Mouse (Mus musculus): ENCODE measurements around the gene Arrdc3. TPM values are rescaled to one million over a fixed set of nuclear protein-coding genes. Genes with fewer than 3 reads are reported as not detected.
A peak's percentile ranks its signal among the peaks of the same experiment; 100 is the strongest.
"Not testable (repeated sequence)": the region's sequence is repeated elsewhere in the genome, so short reads cannot be mapped to it uniquely, and the experiment has no call there.

Arrdc3 gene
- total RNA-seq (2017): 37.4 and 44.1 TPM in 2 replicates

DNA sequence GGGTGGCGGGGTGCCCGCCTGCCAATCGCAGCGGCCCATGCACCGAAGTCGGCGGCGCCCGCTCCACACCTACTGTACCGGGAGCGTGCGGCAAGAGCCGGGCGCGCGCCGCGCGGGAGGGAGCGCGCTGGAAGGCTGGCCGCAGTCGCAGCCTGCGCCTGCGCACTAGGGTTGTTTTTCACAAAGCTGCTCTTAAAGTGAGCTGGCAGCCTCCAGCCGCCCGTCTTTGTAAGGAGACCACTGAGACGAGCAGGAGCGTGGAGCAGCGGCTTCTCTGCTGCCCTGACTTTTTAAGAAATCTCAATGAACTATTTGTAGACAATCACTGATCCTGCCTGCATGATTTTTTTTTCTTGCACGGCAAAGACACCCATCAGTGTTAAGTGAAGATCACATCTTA is at the start of gene Arrdc3:
Gene Arrdc3 (plus strand): TSS at position 195 of the 400 bp plus-strand sequence.
- ATAC-seq (replicated peaks; ENCODE audit: low read depth, poor library complexity, severe bottlenecking): peak; percentile 31

DNA sequence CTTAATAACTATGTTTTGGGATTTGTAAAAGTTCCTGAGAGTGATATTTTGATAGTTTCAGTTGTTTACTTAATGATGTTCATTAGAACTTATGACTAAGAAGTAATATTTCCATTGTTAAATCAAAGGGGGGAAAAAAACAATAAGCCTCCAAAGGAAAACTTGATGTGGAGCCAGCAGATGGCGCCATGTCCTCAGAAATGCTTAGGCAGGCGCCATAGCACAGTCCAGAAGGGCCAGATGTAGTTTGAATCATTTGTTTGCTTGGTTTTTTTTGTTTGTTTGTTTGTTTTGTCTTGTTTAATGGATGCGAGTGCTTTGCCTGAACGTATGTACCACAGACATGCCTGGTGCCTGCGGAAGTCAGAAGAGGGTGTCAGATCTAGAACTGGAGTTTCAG is 21.0 kb upstream of the Arrdc3 start:
- peak; percentile 84 for ATAC-seq (replicated peaks; ENCODE audit: low read depth, poor library complexity, severe bottlenecking)

DNA sequence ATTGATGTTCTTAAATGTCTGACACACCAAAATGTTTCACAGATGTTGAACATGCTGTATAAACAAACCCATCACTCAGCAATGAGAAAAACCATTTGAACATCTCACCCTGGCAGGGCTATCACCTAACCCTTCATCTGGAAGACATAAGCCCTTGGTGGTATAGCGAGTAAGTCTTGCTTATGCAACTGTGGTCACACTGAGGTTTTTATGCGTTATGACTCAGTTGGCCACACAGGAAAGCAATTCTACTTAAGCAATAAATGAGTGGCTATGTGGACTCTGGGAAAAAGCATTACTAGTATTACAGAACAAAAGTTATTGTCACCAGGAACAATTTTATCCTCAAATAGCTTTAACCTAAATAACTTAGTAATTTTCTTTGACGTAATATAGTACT is 19.0 kb upstream of the Arrdc3 start:
- ATAC-seq (replicated peaks; ENCODE audit: low read depth, poor library complexity, severe bottlenecking): peak; percentile 91

DNA sequence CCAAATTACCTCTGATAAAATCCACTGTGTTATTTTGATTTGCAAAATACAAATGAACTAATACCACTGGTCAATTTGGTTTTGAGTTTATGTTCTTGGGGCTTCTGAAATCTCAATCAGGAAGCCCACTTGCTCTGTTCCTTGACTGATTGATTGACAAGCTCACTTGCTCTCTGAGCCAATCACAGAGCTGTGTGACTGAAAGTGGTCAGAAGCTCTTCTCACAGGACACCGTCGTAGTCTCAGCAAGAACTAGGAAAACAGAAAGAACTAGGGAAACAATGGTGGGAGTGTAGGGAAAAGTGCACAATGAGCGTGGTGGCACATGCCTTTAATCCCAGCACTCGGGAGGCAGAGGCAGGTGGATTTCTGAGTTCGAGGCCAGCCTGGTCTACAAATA is 8.1 kb upstream of the Arrdc3 start:
- no peak for ATAC-seq (replicated peaks; ENCODE audit: low read depth, poor library complexity, severe bottlenecking)

DNA sequence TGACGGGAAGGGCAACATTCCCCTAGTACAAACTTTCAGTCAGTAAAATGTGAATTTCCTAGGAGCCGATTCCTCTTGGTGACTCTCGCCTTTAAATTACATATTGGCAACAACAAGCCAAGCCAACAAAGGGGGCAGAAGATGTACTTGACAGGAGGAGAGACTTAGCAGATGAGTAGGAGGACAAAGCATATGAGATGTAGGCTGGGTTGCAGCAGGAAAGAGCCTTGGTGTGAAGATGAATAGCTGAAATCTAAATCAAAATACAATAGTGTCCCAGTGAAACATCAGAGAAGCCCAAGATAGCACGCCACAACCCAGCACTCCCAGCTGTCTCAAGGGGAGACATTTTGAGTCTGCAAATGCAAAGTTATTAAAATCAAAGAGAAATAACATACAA is 2.4 kb upstream of the Arrdc3 start:
- no peak for ATAC-seq (replicated peaks; ENCODE audit: low read depth, poor library complexity, severe bottlenecking)

DNA sequence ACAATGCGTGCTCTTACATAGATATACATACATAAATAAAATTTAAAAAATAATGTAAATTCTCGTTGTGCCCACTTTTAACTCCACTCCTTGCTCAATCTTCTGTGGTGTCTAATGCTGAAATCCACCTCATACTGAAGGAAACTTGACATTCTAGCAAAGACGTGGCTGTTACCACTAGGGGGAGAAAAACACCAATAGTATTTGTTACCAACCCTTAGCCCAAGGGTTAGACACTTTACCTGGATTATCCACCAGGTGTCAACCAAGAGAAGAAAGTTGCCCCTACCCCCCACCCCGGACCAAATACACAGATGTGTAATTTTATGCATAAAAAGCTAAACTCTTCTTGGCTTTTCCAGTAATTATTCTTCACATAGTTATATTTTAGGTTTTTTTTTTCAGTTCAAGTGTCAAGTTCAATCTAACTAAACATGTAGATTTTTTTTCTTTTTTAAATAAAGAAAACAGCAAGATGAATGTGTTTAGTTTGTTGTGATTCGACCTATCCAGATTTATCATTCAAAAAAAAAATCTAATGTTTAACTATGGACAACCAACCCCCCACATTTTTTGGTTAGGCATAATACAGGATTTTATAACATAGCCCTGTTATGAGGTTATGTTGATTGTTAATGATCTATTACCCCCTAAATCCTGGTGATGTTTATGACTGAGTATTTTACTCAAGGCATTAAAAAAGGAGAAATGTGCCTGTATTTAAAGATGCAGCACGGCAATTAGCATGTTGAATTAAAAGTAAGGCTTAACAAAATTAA is 1.3 kb upstream of the Arrdc3 start:
- peak; percentile 23 for ATAC-seq (replicated peaks; ENCODE audit: low read depth, poor library complexity, severe bottlenecking)

DNA sequence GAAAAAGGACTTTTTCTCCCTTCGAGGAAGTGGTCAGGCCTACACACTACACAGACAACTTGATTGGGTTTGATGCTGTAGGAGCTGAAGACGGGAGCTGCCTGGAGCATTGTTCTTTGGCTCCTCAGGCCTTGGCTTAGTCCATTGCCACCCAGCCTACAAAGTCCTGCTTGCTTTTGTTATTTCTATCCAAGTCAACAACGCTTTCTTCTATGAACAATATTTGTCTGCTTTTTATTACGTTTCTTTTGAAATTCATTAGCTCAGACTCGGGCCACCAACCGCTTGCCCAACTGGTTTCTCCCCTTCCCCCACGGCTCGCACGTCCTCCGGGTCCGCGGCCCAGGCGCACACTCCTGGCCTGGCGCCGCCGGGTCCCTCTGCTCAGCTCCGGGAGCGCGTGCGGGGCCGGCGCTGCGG is 458 bp upstream of the Arrdc3 start:
- ATAC-seq (replicated peaks; ENCODE audit: low read depth, poor library complexity, severe bottlenecking): no peak

DNA sequence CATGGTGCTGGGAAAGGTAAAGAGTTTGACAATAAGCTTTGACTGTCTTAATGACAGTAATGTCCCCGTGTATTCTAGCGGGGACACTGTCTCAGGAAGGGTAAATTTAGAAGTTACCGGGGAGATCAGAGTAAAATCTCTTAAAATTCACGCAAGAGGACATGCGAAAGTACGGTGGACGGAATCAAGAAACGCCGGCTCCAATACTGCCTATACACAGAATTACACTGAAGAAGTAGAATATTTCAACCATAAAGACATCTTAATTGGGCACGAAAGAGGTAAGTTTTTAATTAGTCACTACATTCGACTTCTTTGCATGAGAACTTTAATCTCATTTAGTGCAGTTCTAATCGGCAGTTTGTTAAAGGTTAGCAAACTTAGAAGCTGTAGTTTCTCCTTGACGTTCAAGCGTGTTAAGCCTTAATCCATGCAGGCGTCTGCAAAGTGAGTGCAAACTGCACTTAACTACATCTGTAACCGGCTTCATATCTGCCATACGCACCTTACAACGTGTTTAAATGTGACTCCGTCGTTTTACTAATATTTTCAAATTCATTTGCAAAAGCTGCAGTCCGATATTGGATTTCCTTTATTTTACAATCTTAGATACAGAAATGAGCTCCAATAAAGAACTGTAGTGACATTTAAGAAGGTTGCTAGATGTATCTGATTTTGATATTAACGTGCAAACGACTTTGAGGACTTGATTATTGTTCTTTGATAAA is 629 bp downstream of the Arrdc3 start:
- ATAC-seq (replicated peaks; ENCODE audit: low read depth, poor library complexity, severe bottlenecking): no peak

DNA sequence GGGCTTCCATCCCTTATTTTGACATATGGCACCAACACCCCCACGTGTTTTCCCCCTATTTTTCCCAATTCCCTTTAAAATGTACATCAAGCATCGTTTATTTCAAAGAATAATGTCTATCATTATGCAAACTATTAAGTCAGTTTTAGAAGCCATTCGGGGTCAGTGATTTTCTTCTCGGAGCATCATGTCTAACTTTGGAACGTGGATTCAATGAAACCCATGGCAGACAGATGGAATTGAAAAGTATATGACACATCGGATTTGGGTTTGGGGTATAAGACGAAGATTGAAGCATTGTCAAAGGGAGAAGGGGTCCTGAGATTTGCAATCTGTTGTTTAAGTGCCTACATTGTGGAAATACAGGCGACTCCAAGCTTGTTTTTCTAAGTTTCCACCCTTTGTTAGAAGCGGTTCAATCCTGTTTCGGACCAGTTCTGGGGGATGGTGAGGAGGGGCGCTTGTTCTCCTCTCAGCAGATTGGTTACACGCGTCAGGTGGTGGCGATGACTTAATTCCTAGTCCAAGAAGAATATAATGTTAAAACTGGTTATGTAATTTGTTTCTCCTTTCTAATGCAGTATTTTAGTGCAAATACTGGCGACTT is 1.3 kb downstream of the Arrdc3 start:
- peak; percentile 23 for ATAC-seq (replicated peaks; ENCODE audit: low read depth, poor library complexity, severe bottlenecking)

DNA sequence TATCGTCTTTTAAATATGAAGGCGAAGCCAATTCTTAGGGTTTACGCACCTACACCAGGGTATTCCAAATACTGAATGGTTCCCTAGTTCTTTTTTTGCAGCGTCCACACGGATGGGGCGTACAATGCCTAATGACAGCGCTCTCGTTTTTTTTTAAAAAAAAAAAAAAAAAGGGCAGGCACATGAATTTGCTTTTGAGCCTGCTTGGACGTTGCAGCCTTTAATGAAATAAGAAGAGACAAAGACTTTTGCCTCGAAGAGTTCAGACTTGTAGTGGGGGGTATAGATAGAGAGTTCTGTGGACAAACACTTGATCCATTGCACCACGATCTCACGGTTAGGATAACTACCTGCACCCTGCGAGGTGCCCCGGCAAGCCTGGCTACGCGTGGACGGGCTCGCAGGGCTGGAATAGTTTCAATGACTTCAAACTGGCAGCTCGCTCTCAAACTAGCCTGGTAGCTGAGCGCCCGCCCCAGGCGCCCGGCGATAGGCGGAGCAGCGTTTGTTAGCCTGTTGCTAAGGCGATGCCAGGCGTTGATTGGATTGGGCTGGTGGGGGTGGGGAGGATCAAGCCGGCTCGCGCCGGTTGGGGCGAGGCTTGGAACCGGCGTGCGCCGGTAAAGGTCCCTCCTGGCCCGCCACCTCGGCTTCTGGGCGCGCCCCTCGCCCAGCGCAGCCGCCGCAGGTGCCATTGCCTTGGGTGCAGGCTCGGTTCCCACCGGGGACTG is 2.1 kb downstream of the Arrdc3 start:
- peak; percentile 62 for ATAC-seq (replicated peaks; ENCODE audit: low read depth, poor library complexity, severe bottlenecking)

DNA sequence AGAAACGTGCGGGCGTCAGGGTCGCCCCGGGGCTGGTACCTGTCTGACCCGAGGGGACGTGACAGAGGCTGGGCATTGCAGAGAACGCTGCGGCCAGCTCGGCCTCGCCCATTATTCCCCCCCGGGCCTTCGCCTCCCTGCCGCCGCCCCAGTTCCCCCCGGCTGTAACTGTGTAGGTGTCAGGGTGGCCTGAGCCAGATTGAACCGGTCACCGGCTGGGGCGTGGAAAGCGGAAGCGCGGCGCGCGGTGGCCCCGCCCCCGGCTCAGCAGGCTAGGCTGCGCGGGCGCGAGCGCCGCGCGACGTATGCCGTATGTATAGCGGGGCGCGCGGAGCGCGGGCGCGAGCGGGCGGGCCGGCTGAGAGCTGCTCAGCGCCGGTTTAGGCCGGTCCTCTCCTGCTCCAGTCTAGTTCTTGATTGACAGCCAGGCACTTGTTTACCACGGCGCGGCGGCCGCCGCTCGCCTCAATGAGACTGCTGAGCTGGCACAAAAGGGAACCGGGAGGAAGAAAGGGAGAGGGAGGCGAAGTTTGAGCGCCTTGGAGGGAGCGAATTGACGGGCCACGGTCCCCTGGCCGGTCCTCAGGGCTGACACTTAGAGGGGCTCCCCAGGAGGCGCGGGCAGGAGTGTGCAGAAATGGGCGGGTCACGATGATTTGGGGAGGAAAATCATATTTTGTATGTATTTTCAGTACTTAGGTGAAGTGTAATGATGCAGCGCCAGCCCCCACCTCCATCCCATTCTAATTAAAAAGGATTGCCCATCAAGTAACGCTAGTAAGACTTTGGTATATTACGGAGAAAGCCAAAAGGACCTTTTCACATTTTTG is 2.9 kb downstream of the Arrdc3 start:
- ATAC-seq (replicated peaks; ENCODE audit: low read depth, poor library complexity, severe bottlenecking): peak; percentile 36

DNA sequence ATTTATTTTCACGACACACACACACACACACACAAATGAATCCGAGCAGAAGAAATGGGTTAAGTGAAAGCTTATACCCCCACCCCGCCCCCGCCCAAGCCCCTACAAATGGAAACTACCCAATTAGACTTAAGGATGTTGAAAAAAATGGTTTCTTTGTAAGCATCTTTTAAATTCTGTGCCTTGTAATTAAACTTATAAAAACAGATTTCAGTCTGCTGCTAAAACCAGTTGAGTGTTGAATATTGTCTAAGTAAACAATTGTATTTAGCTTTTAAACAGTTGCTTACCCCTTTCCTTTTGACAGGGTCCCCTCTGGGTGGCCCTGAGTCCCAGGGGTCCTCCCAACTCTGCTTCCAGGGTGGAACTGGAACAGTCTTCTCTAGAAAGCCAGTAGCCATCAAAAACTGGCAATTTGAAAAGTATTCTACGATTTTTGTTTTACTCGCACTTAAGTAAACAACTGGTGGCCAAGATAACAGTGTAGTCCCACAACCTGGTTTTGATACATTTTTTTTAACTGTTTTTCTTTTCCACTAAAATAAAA is 3.6 kb downstream of the Arrdc3 start:
- no peak for ATAC-seq (replicated peaks; ENCODE audit: low read depth, poor library complexity, severe bottlenecking)

DNA sequence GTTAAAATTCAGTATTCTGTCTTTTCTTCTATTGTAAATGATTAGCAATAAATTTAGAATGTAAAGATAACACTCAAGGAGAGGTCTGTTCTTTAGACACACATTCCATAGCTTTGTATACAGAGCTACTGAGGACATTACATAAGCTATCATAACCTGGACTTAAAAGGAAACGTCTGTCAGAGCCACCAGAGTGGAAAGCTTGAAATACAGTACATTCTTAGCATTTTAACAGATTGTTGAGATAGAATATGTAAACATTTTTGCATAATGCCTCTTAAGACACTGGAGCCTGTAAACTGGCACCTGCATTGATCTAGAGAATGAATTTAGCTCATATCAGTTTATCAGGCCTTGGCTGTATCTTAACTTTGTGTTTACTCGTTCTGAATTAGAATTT is 4.7 kb downstream of the Arrdc3 start:
- ATAC-seq (replicated peaks; ENCODE audit: low read depth, poor library complexity, severe bottlenecking): no peak

DNA sequence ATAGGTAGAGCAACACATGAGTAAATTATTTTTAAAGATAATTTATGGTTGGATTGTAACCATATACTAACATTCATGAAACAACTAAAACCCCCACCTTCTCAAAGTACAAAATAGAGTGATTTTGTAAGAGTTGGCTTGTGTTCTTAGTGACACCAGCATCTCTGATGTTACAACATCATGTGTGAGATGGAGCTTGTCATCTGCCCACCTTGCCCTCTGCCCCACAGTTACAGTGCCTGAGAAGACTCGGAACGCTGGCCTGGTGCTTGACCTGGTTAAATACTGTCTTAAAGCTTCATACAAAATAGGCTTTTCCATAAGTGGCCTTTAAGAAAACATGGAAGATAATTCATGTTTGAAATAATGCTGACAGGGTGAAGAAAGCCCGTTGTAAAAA is 11.7 kb downstream of the Arrdc3 start:
- ATAC-seq (replicated peaks; ENCODE audit: low read depth, poor library complexity, severe bottlenecking): not testable (repeated sequence)

DNA sequence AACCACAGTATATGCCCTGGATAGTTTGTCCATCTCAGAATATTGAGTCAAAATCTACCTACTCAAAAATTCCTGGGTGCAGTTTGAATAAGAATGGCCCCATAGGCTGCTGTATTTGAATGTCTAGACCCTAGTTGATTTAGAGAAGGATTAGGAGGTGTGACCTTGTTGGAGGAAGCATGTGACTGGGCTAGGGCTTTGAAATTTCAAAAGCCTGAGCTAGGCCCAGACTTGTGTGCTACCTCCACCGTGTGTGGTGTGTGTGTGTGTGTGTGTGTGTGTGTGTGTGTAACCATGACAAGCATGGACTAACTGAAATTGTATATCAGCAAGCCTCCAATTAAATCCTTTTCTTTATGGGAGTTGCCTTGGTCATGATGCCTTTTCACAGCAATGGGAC is 14.2 kb downstream of the Arrdc3 start:
- no peak for ATAC-seq (replicated peaks; ENCODE audit: low read depth, poor library complexity, severe bottlenecking)

DNA sequence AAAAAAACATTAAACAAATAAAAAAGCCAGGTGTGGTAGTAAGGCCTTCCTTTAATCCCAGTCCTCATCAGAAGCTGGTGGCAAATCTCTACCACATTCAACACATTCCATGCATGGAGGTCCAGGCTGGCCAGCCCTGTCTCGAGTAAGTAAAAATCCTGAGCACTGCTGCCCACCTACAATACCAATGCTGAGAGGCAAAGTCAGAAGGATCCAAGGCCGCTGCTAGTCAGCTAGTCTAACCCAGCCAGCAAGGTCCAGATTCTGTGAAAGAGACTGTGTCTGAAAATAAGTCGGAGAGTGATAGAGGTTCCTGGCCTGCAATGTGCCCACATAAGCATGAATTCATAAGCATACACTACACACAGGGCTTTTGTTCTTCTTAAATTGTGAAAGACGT is 14.9 kb downstream of the Arrdc3 start:
- ATAC-seq (replicated peaks; ENCODE audit: low read depth, poor library complexity, severe bottlenecking): no peak

DNA sequence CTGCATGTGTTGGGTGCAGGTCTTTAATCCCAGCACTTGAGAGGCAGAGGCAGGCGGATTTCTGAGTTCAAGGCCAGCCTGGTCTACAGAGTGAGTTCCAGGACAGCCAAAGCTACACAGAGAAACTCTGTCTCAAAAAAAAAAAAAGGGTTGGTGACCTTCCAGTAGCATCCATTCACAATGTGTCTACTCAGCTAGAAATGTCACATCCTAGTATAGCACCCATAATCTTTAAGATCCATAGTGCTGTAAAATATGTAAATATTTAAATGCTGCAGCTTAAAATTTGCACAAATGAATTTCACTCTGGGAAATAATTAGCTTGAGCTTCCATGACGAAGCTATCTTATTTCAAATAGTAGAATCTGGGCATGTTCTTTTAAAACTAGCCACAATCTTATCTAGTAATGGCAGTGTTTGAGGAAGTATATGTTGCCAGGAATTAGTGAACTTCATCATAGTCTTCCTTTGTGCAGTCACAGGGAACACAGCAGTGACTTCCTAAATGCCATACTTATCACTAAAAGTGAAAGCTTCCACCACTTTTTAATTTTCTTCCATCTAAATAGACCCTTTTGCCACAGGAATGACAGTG is 16.3 kb downstream of the Arrdc3 start:
- peak; percentile 87 for ATAC-seq (replicated peaks; ENCODE audit: low read depth, poor library complexity, severe bottlenecking)

DNA sequence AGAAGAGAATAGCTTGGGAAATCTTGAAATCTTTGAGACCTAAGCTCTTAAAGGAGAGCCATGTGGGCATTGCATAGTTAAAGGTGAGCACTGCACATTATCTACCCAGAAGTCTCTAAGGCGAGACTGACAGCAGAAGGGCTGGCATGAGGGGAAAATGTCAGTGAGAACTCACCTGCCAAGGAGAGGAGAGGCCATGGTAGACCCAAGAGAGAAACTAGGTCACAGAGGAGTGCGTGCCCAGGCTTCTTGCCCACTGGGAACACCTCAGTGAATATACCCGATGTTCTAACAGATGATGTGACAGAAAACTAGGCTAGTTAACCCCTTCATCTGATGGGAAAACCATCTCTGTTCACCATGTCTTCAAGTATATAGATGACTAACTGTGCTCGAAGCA is 18.2 kb downstream of the Arrdc3 start:
- no peak for ATAC-seq (replicated peaks; ENCODE audit: low read depth, poor library complexity, severe bottlenecking)

DNA sequence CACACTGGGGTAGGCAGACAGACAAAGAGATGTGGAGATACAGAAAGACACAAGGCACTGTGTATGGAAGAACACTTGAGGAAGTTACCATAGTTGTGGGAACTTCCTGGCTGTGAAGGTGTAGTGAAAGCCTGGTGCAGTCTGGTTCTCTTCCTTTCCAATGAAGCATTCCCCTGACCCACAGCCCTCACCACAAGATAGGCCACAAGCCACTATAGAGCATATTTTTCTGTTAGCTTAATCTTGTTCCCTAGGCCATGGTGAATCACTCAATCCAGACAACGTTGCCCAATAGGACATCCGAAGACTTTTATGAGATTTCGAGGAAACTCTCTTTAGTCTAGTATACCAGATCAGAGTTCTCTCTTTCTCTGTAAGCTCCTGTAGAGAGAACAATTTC is 19.6 kb downstream of the Arrdc3 start:
- peak; percentile 67 for ATAC-seq (replicated peaks; ENCODE audit: low read depth, poor library complexity, severe bottlenecking)
